Mouse (Mus musculus): ENCODE data around the gene Cand1. TPM values are rescaled to one million over a fixed set of nuclear protein-coding genes. Genes with fewer than 3 reads are reported as not detected.
A peak's percentile ranks its signal among the peaks of the same experiment; 100 is the strongest.

Cand1 gene
- polyA plus RNA-seq, 1 experiment, result 30.8 TPM

DNA sequence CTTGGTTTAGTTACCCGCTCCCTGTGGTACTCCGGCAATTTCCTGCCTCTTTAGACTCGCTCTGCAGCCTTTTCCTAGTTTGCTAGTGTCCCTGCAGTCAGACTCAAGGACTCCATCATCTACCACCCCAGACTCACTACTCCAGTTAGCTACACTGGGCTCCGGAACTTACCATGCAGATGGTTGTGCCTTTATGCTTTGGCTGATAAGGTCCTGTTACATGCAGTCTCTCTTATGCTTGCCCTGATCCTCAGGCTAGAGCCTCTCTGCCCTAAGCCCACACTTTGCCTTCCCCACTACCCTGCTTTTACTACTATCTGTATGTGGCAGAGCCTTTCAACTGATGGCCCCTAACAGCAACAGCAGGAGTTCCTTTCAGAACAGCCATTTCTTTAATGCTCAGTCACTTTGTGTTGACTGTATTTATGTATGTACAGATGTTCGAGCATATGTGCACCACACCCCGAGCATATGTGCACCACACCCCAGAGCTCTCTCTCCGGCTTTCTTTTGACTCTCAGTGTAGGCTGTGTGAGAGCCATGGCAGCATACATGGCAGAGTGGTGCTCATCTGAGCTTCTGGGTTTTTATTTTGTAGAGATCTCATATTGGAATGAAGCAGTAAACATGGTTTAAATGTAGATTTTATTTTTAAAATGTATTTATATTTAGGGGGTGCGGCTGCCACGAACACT, 41.5 kb downstream of the Cand1 start:
- Histone ChIP-seq H3K36me3 (ENCODE audit: control insufficient read depth, insufficient read depth) (peaks cover 27% of the 10 kb centered on the region), H3ac (ENCODE audit: control insufficient read depth, insufficient read length) (no peak overlapping the region), H3K79me2 (ENCODE audit: control insufficient read depth, insufficient read depth) (no peaks in the 10 kb centered on the region), H3K27me3 (ENCODE audit: control insufficient read depth, insufficient read depth, insufficient read length) (no peaks in the 10 kb centered on the region), H3K4me2 (ENCODE audit: low read depth) (no peak overlapping the region), H3K4me3 (no peak overlapping the region)
- no peak for TF ChIP-seq MYOD1 (IDR thresholded peaks at IDR 0.05; ENCODE audit: control insufficient read depth in 1 of 3, insufficient read length in 2 of 3, low read depth in 2 of 3)
- no peak for TF ChIP-seq CEBPB (IDR thresholded peaks at IDR 0.05; ENCODE audit: insufficient read depth, poor library complexity, severe bottlenecking)
- no peak for TF ChIP-seq E2F4 (IDR thresholded peaks at IDR 0.05; ENCODE audit: insufficient read depth)
- no peak for TF ChIP-seq POLR2AphosphoS2 (IDR thresholded peaks at IDR 0.05; ENCODE audit: insufficient read length, low read depth)
- no peak for TF ChIP-seq TCF12 (IDR thresholded peaks at IDR 0.05; ENCODE audit: insufficient read depth, poor library complexity, severe bottlenecking)
- no peak for TF ChIP-seq TCF3 (IDR thresholded peaks at IDR 0.05; ENCODE audit: insufficient read length, low read depth)
- TF ChIP-seq REST (IDR thresholded peaks at IDR 0.05; ENCODE audit: insufficient read depth, insufficient read length), result no peak
- no peak for TF ChIP-seq SRF (IDR thresholded peaks at IDR 0.05; ENCODE audit: control insufficient read depth, insufficient read length, low read depth)
- no peak for TF ChIP-seq POLR2A (IDR thresholded peaks at IDR 0.05; ENCODE audit: insufficient read length, low read depth)
- TF ChIP-seq MYOG (IDR thresholded peaks at IDR 0.05; ENCODE audit: control insufficient read depth in 1 of 3, insufficient read depth in 1 of 3, insufficient read length in 2 of 3, low read depth in 2 of 3), result no peak
- no peak for TF ChIP-seq USF1 (IDR thresholded peaks at IDR 0.05; ENCODE audit: low read depth)
- no peak for TF ChIP-seq MAX (IDR thresholded peaks at IDR 0.05; ENCODE audit: low read depth)

DNA sequence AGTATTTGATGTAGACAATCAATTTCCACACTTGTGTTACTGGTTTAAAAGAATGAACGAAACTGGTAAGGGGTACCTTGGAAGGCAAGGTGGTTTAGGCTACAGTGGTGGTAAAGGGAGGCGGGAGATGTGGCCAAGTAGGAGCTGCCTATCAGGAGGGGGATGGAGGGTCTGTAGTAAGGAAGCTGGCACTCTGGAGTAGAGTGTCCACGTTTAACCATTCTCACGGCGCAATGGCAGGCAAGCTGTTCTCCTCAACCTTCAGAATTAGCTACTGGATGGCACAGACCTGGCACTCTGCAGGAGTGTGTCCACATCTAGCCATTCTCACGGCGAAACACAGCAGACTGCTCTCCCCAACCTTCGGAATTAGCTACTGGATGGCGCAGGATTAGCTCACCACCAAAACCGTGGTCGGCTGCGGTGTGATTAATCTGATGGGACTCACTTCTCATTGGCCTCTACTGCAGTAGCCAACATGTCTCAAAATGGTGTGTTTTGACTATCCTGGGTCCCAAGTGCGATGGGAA, 42.2 kb downstream of the Cand1 start:
- TF ChIP-seq POLR2AphosphoS2 (IDR thresholded peaks at IDR 0.05; ENCODE audit: insufficient read length, low read depth), result peak; percentile 61
- no peak for TF ChIP-seq SRF (IDR thresholded peaks at IDR 0.05; ENCODE audit: control insufficient read depth, insufficient read length, low read depth)
- TF ChIP-seq TCF3 (IDR thresholded peaks at IDR 0.05; ENCODE audit: insufficient read length, low read depth), result no peak
- no peak for TF ChIP-seq E2F4 (IDR thresholded peaks at IDR 0.05; ENCODE audit: insufficient read depth)
- H3K27me3 ChIP-seq (ENCODE audit: control insufficient read depth, insufficient read depth, insufficient read length), result no peaks in the 10 kb centered on the region
- peaks cover 20% of the 10 kb centered on the region for H3K36me3 ChIP-seq (ENCODE audit: control insufficient read depth, insufficient read depth)

GRCm38 (mm10) chr10:119192598-119193372, 47.1 kb downstream of the Cand1 start:
- no peaks in the 10 kb centered on the region for H3K79me2 ChIP-seq (ENCODE audit: control insufficient read depth, insufficient read depth)
- TF ChIP-seq SRF (IDR thresholded peaks at IDR 0.05; ENCODE audit: control insufficient read depth, insufficient read length, low read depth), result no peak
- TF ChIP-seq MYOD1 (IDR thresholded peaks at IDR 0.05; ENCODE audit: control insufficient read depth in 1 of 3, insufficient read length in 2 of 3, low read depth in 2 of 3), result no peak
- TF ChIP-seq TCF3 (IDR thresholded peaks at IDR 0.05; ENCODE audit: insufficient read length, low read depth), result no peak
- TF ChIP-seq POLR2AphosphoS2 (IDR thresholded peaks at IDR 0.05; ENCODE audit: insufficient read length, low read depth), result no peak
- no peak for TF ChIP-seq USF1 (IDR thresholded peaks at IDR 0.05; ENCODE audit: low read depth)
- no peak for TF ChIP-seq CEBPB (IDR thresholded peaks at IDR 0.05; ENCODE audit: insufficient read depth, poor library complexity, severe bottlenecking)
- no peak for TF ChIP-seq E2F4 (IDR thresholded peaks at IDR 0.05; ENCODE audit: insufficient read depth)
- TF ChIP-seq REST (IDR thresholded peaks at IDR 0.05; ENCODE audit: insufficient read depth, insufficient read length), result no peak
- TF ChIP-seq POLR2A (IDR thresholded peaks at IDR 0.05; ENCODE audit: insufficient read length, low read depth), result no peak
- TF ChIP-seq MAX (IDR thresholded peaks at IDR 0.05; ENCODE audit: low read depth), result no peak
- TF ChIP-seq MYOG (IDR thresholded peaks at IDR 0.05; ENCODE audit: control insufficient read depth in 1 of 3, insufficient read depth in 1 of 3, insufficient read length in 2 of 3, low read depth in 2 of 3), result no peak
- no peak for TF ChIP-seq TCF12 (IDR thresholded peaks at IDR 0.05; ENCODE audit: insufficient read depth, poor library complexity, severe bottlenecking)
- H3ac ChIP-seq (ENCODE audit: control insufficient read depth, insufficient read length), result no peak overlapping the region
- H3K4me2 ChIP-seq (ENCODE audit: low read depth), result no peak overlapping the region
- H3K36me3 ChIP-seq (ENCODE audit: control insufficient read depth, insufficient read depth), result no peaks in the 10 kb centered on the region
- no peaks in the 10 kb centered on the region for H3K27me3 ChIP-seq (ENCODE audit: control insufficient read depth, insufficient read depth, insufficient read length)
- no peak overlapping the region for H3K4me3 ChIP-seq

More for the DNA sequence above, 42.2 kb downstream of the Cand1 start:
- Histone ChIP-seq H3K4me3 (no peak overlapping the region), H3ac (ENCODE audit: control insufficient read depth, insufficient read length) (no peak overlapping the region), H3K79me2 (ENCODE audit: control insufficient read depth, insufficient read depth) (no peaks in the 10 kb centered on the region), H3K4me2 (ENCODE audit: low read depth) (no peak overlapping the region)

DNA sequence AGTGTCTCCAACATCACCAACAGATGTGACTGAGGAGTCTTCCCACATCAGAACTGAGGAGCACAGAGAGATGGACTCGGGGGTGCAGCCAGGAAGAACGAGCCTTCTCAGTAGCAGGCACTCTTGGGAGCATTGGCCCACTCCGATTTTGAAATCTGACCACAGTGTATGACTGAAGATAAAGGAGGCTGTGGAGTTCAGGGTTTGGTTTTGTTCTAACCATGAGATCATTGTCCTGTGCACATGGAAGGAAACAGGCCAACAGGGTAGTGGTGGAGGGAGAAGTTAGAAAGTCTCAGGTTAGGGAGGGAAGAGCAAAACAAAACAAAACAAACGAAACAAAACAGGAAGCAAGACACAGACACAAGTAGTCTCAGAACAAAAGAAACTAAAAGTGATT, 52.1 kb downstream of the Cand1 start:
- no peaks in the 10 kb centered on the region for H3K27me3 ChIP-seq (ENCODE audit: control insufficient read depth, insufficient read depth, insufficient read length)
- H3K79me2 ChIP-seq (ENCODE audit: control insufficient read depth, insufficient read depth), result no peaks in the 10 kb centered on the region
- H3ac ChIP-seq (ENCODE audit: control insufficient read depth, insufficient read length), result no peak overlapping the region
- H3K4me2 ChIP-seq (ENCODE audit: low read depth), result no peak overlapping the region
- TF ChIP-seq SRF (IDR thresholded peaks at IDR 0.05; ENCODE audit: control insufficient read depth, insufficient read length, low read depth) (no peak), USF1 (IDR thresholded peaks at IDR 0.05; ENCODE audit: low read depth) (no peak), CEBPB (IDR thresholded peaks at IDR 0.05; ENCODE audit: insufficient read depth, poor library complexity, severe bottlenecking) (no peak), E2F4 (IDR thresholded peaks at IDR 0.05; ENCODE audit: insufficient read depth) (no peak), MAX (IDR thresholded peaks at IDR 0.05; ENCODE audit: low read depth) (no peak), REST (IDR thresholded peaks at IDR 0.05; ENCODE audit: insufficient read depth, insufficient read length) (no peak), MYOG (IDR thresholded peaks at IDR 0.05; ENCODE audit: control insufficient read depth in 1 of 3, insufficient read depth in 1 of 3, insufficient read length in 2 of 3, low read depth in 2 of 3) (no peak), MYOD1 (IDR thresholded peaks at IDR 0.05; ENCODE audit: control insufficient read depth in 1 of 3, insufficient read length in 2 of 3, low read depth in 2 of 3) (no peak), TCF3 (IDR thresholded peaks at IDR 0.05; ENCODE audit: insufficient read length, low read depth) (no peak), POLR2A (IDR thresholded peaks at IDR 0.05; ENCODE audit: insufficient read length, low read depth) (no peak), TCF12 (IDR thresholded peaks at IDR 0.05; ENCODE audit: insufficient read depth, poor library complexity, severe bottlenecking) (no peak), POLR2AphosphoS2 (IDR thresholded peaks at IDR 0.05; ENCODE audit: insufficient read length, low read depth) (no peak)
- no peaks in the 10 kb centered on the region for H3K36me3 ChIP-seq (ENCODE audit: control insufficient read depth, insufficient read depth)
- no peak overlapping the region for H3K4me3 ChIP-seq

Measured in myocyte (in vitro differentiated cells).